Mouse (Mus musculus): ENCODE data around the gene Triobp. TPM values are rescaled to one million over a fixed set of nuclear protein-coding genes. Genes with fewer than 3 reads are reported as not detected.

Gene Triobp
- total and polyA plus RNA-seq, 3 experiments = 22.0 to 30.9 (median 24.4) TPM

- intact Hi-C loops (cut with DNase I) = loop anchor here (1.0 kb wide), 1 partner anchor 27 kb away; no protein-coding TSS in a partner anchor
- no peaks in the 10 kb centered on the region for H3K4me1 ChIP-seq (ENCODE audit: control insufficient read depth, insufficient read depth, low read length)
- no peaks in the 10 kb centered on the region for H3K36me3 ChIP-seq (ENCODE audit: control insufficient read depth, insufficient read depth, low read length)
- H3K9ac ChIP-seq (ENCODE audit: low read depth, low read length) = peak overlapping the region; percentile 47
- H3K79me2 ChIP-seq (replicated peaks; ENCODE audit: control insufficient read depth, insufficient read depth, low read length) = no peaks in the 10 kb centered on the region
- H3K4me3 ChIP-seq = peak overlapping the region; percentile 36
- TF ChIP-seq EP300 (IDR thresholded peaks at IDR 0.05; ENCODE audit: insufficient read depth, low read depth, low read length) = 0 out of 2 replicates have a peak, but pooled peaks have one; percentile 38
- no peak for TF ChIP-seq POLR2A (IDR thresholded peaks at IDR 0.05; ENCODE audit: insufficient read depth, low read depth, low read length)
- TF ChIP-seq CTCF (IDR thresholded peaks at IDR 0.05) = peak; percentile 96
- peak; percentile 84 to 86 for DNase-seq
- no peak overlapping the region; the same call in 1 of the 2 replicates for H3K27ac ChIP-seq
- WGBS = 1% methylated on average over 9 of the region's 9 CpGs
- no peaks in the 10 kb centered on the region for H3K27me3 ChIP-seq (ENCODE audit: control insufficient read depth, insufficient read depth, low read length)
Observed at GRCm38 (mm10) chr15:78942663-78943062, 4.9 kb upstream of the Triobp start.

GRCm38 (mm10) chr15:78946232-78946631 is 1.3 kb upstream of the Triobp start:
- 78% methylated on average over 7 of the region's 7 CpGs for WGBS
- TF ChIP-seq POLR2A (IDR thresholded peaks at IDR 0.05; ENCODE audit: insufficient read depth, low read depth, low read length) (no peak), CTCF (IDR thresholded peaks at IDR 0.05) (no peak), EP300 (IDR thresholded peaks at IDR 0.05; ENCODE audit: insufficient read depth, low read depth, low read length) (no peak)
- Histone ChIP-seq H3K4me3 (no peak overlapping the region), H3K79me2 (replicated peaks; ENCODE audit: control insufficient read depth, insufficient read depth, low read length) (no peaks in the 10 kb centered on the region), H3K27me3 (ENCODE audit: control insufficient read depth, insufficient read depth, low read length) (no peaks in the 10 kb centered on the region), H3K4me1 (ENCODE audit: control insufficient read depth, insufficient read depth, low read length) (no peaks in the 10 kb centered on the region; the same call in 1 of the 2 replicates), H3K9ac (ENCODE audit: low read depth, low read length) (no peak overlapping the region), H3K36me3 (ENCODE audit: control insufficient read depth, insufficient read depth, low read length) (no peaks in the 10 kb centered on the region), H3K27ac (no peak overlapping the region)
- intact Hi-C loops (cut with DNase I) = no loop called here
- DNase-seq = no peak

GRCm38 (mm10) chr15:78948152-78948725 is 715 bp downstream of the Triobp start:
- no peaks in the 10 kb centered on the region for H3K27me3 ChIP-seq (ENCODE audit: control insufficient read depth, insufficient read depth, low read length)
- no peaks in the 10 kb centered on the region for H3K36me3 ChIP-seq (ENCODE audit: control insufficient read depth, insufficient read depth, low read length)
- WGBS = 9% methylated on average over 11 of the region's 11 CpGs
- intact Hi-C loops (cut with DNase I) = no loop called here
- no peaks in the 10 kb centered on the region; the same call in 1 of the 2 replicates for H3K4me1 ChIP-seq (ENCODE audit: control insufficient read depth, insufficient read depth, low read length)
- H3K27ac ChIP-seq = no peak overlapping the region
- no peak for TF ChIP-seq CTCF (IDR thresholded peaks at IDR 0.05)
- TF ChIP-seq EP300 (IDR thresholded peaks at IDR 0.05; ENCODE audit: insufficient read depth, low read depth, low read length) = no peak
- no peak for TF ChIP-seq POLR2A (IDR thresholded peaks at IDR 0.05; ENCODE audit: insufficient read depth, low read depth, low read length)
- peak overlapping the region; percentile 22; the same call in 1 of the 2 replicates for H3K4me3 ChIP-seq
- H3K9ac ChIP-seq (ENCODE audit: low read depth, low read length) = no peak overlapping the region
- no peaks in the 10 kb centered on the region for H3K79me2 ChIP-seq (replicated peaks; ENCODE audit: control insufficient read depth, insufficient read depth, low read length)
- no peak for DNase-seq

GRCm38 (mm10) chr15:78948883-78949282 is 1.4 kb downstream of the Triobp start:
- intact Hi-C loops (cut with DNase I) = no loop called here
- Histone ChIP-seq H3K4me3 (no peak overlapping the region), H3K27ac (no peak overlapping the region), H3K27me3 (ENCODE audit: control insufficient read depth, insufficient read depth, low read length) (no peaks in the 10 kb centered on the region), H3K36me3 (ENCODE audit: control insufficient read depth, insufficient read depth, low read length) (no peaks in the 10 kb centered on the region), H3K4me1 (ENCODE audit: control insufficient read depth, insufficient read depth, low read length) (no peaks in the 10 kb centered on the region; the same call in 1 of the 2 replicates), H3K9ac (ENCODE audit: low read depth, low read length) (no peak overlapping the region), H3K79me2 (replicated peaks; ENCODE audit: control insufficient read depth, insufficient read depth, low read length) (no peaks in the 10 kb centered on the region)
- DNase-seq = no peak
- WGBS = 99% methylated on average over 3 of the region's 3 CpGs
- TF ChIP-seq CTCF (IDR thresholded peaks at IDR 0.05) = no peak
- no peak for TF ChIP-seq EP300 (IDR thresholded peaks at IDR 0.05; ENCODE audit: insufficient read depth, low read depth, low read length)
- TF ChIP-seq POLR2A (IDR thresholded peaks at IDR 0.05; ENCODE audit: insufficient read depth, low read depth, low read length) = no peak

GRCm38 (mm10) chr15:78955663-78956062 is 8.1 kb downstream of the Triobp start:
- WGBS = 74% methylated on average over 3 of the region's 3 CpGs
- TF ChIP-seq CTCF (IDR thresholded peaks at IDR 0.05) (peak; percentile 9; the same call in 1 of the 2 replicates), POLR2A (IDR thresholded peaks at IDR 0.05; ENCODE audit: insufficient read depth, low read depth, low read length) (no peak), EP300 (IDR thresholded peaks at IDR 0.05; ENCODE audit: insufficient read depth, low read depth, low read length) (no peak)
- Histone ChIP-seq H3K9ac (ENCODE audit: low read depth, low read length) (no peak overlapping the region), H3K36me3 (ENCODE audit: control insufficient read depth, insufficient read depth, low read length) (no peaks in the 10 kb centered on the region), H3K4me3 (no peak overlapping the region), H3K4me1 (ENCODE audit: control insufficient read depth, insufficient read depth, low read length) (no peaks in the 10 kb centered on the region), H3K27me3 (ENCODE audit: control insufficient read depth, insufficient read depth, low read length) (no peaks in the 10 kb centered on the region), H3K79me2 (replicated peaks; ENCODE audit: control insufficient read depth, insufficient read depth, low read length) (no peaks in the 10 kb centered on the region), H3K27ac (no peak overlapping the region)
- DNase-seq = no peak
- intact Hi-C loops (cut with DNase I) = no loop called here

- TF ChIP-seq POLR2A (IDR thresholded peaks at IDR 0.05; ENCODE audit: insufficient read depth, low read depth, low read length) (no peak), CTCF (IDR thresholded peaks at IDR 0.05) (peak; percentile 76)
- no peak overlapping the region for H3K9ac ChIP-seq (ENCODE audit: low read depth, low read length)
- no peak overlapping the region for H3K4me3 ChIP-seq
- no peaks in the 10 kb centered on the region for H3K27me3 ChIP-seq (ENCODE audit: control insufficient read depth, insufficient read depth, low read length)
- H3K79me2 ChIP-seq (replicated peaks; ENCODE audit: control insufficient read depth, insufficient read depth, low read length) = no peaks in the 10 kb centered on the region
- no peaks in the 10 kb centered on the region for H3K4me1 ChIP-seq (ENCODE audit: control insufficient read depth, insufficient read depth, low read length)
- no peak overlapping the region for H3K27ac ChIP-seq
- intact Hi-C loops (cut with DNase I) = no loop called here
- no peak for DNase-seq
- H3K36me3 ChIP-seq (ENCODE audit: control insufficient read depth, insufficient read depth, low read length) = no peaks in the 10 kb centered on the region
- WGBS = 71% methylated on average over 4 of the region's 4 CpGs
Observed at GRCm38 (mm10) chr15:78956351-78956750, 8.8 kb downstream of the Triobp start.
